ENCODE assay signal across 19 mouse cellular contexts in genomic region chr17:48324258-48324657, GRCm38 (mm10). TPM values are rescaled to one million over a fixed set of nuclear protein-coding genes. Genes with fewer than 3 reads are reported as not detected.
DNase-seq lines count a peak whose midpoint lies in the region; ATAC-seq and TF ChIP-seq lines count a peak whose summit lies in the region.
"Had no signal": no experiment of that assay in that cellular context is flagged by ENCODE, and none has a peak within 500 bp of the region (broad histone marks: within the 10 kb centered on the region; RNA-seq: fewer than 3 reads in every experiment).

No protein-coding gene starts in this region.

- peak; percentile 55; the same call in 1 of the 2 replicates for ATAC-seq in liver, embryonic 15.5 days (ENCODE audit: insufficient read depth)
- ATAC-seq in megakaryocyte, adult 5-6 weeks (ENCODE audit: poor library complexity, severe bottlenecking) = peak; percentile 86
- ATAC-seq: forebrain, embryonic 16.5 days had no signal

- TF ChIP-seq POLR2A in bone marrow, adult 2 months (IDR thresholded peaks at IDR 0.05; ENCODE audit: borderline replicate concordance, control insufficient read depth, low read depth, low read length) = no peak

- H3K4me3 ChIP-seq in bone marrow, adult 2 months (replicated peaks; ENCODE audit: control insufficient read depth, low read depth, low read length) = no peak overlapping the region
- H3K4me3 ChIP-seq in liver, embryonic 15.5 days (replicated peaks) = no peak overlapping the region
- H3K4me3 ChIP-seq: embryonic facial prominence, embryonic 10.5 days; heart, embryonic 12.5 days had no signal

- no peaks in the 10 kb centered on the region for H3K36me3 ChIP-seq in liver, embryonic 15.5 days (replicated peaks)
- H3K36me3 ChIP-seq: embryonic facial prominence, embryonic 10.5 days; heart, embryonic 12.5 days had no signal

- H3K4me1 ChIP-seq in bone marrow, adult 2 months (ENCODE audit: control insufficient read depth, insufficient read depth, low read length) = peaks cover 7% of the 10 kb centered on the region; the same call in 1 of the 2 replicates
- peaks cover 33% of the 10 kb centered on the region for H3K4me1 ChIP-seq in liver, embryonic 15.5 days (replicated peaks)
- H3K4me1 ChIP-seq: heart, embryonic 12.5 days had no signal

- H3K9me3 ChIP-seq in liver, embryonic 15.5 days (replicated peaks) = no peaks in the 10 kb centered on the region
- H3K9me3 ChIP-seq: embryonic facial prominence, embryonic 10.5 days; heart, embryonic 12.5 days had no signal

- DNase-seq in c-Kit-positive CD71-negative TER-119-negative erythroid progenitor cells, embryonic 14.5 days (ENCODE audit: low read depth) = peak; percentile 31
- no peak for DNase-seq in adrenal gland, adult 18-20 months (ENCODE audit: low spot score in 2 of 2)
- no peak for DNase-seq in MN1 (ENCODE audit: low spot score)
- no peak for DNase-seq in thymus, postnatal 36 days
- DNase-seq: adrenal gland, postnatal 36 days; cerebellum, adult 11 months; cerebellum, postnatal 25 days; gastrocnemius, postnatal 10 days; heart, postnatal 36 days had no signal

- TF ChIP-seq CTCF in bone marrow, adult 2 months (IDR thresholded peaks at IDR 0.05; ENCODE audit: control insufficient read depth, insufficient read depth, low read length) = no peak

- WGBS in bone marrow, adult 2 months = 18% methylated on average over 5 of the region's 5 CpGs
- WGBS in liver, embryonic 15.5 days (ENCODE audit: insufficient replicate concordance) = 39% methylated on average over 5 of the region's 5 CpGs

- H3K27me3 ChIP-seq in liver, embryonic 15.5 days = no peaks in the 10 kb centered on the region
- H3K27me3 ChIP-seq: heart, embryonic 12.5 days had no signal

- no peak overlapping the region for H3K4me2 ChIP-seq in liver, embryonic 15.5 days
- H3K4me2 ChIP-seq: heart, embryonic 12.5 days; midbrain, embryonic 11.5 days had no signal

- peak overlapping the region; percentile 84 for H3K27ac ChIP-seq in bone marrow, adult 2 months (ENCODE audit: control insufficient read depth, insufficient read depth, low read depth, low read length, poor library complexity)
- H3K27ac ChIP-seq in liver, embryonic 15.5 days (replicated peaks) = peak overlapping the region; percentile 33
- H3K27ac ChIP-seq: embryonic facial prominence, embryonic 10.5 days; stomach, postnatal 0 days had no signal

- H3K9ac ChIP-seq in liver, embryonic 15.5 days = no peak overlapping the region
- H3K9ac ChIP-seq: heart, embryonic 12.5 days had no signal

RNA-seq across cellular contexts. Expression of gene B430306N03Rik, which starts 8.3 kb away (rescaled TPM):
- polyA plus RNA-seq in bone marrow, adult 2 months (2011; ENCODE audit: insufficient read depth, insufficient read length, low replicate concordance, missing spikeins) = 14.0 and 32.4 TPM in 2 replicates
- polyA plus RNA-seq in liver, embryonic 15.5 days (2015; fragmentation: Nextera tagmentation; extraction: Ambion mirVana) = 3.9 and 4.3 TPM in 2 replicates
- total RNA-seq in megakaryocyte, adult 5-6 weeks (2015) = 68.9 and 78.4 TPM in 2 replicates
- total RNA-seq in megakaryocyte, adult 5-6 weeks (2017) = 34.0 and 39.6 TPM in 2 replicates
- under 1 TPM; 0.13 to 0.42 TPM for total RNA-seq in adrenal gland, adult 18-20 months (2021)
- polyA plus RNA-seq: embryonic facial prominence, embryonic 10.5 days; forebrain, embryonic 16.5 days had no signal

RNA-seq across cellular contexts. Expression of gene Trem2, which starts 21.9 kb away (rescaled TPM):
- 4.0 and 6.2 TPM in 2 replicates for polyA plus RNA-seq in bone marrow, adult 2 months (2011; ENCODE audit: insufficient read depth, insufficient read length, low replicate concordance, missing spikeins)
- polyA plus RNA-seq in liver, embryonic 15.5 days (2015; fragmentation: Nextera tagmentation; extraction: Ambion mirVana) = 3.6 and 4.1 TPM in 2 replicates
- total RNA-seq in megakaryocyte, adult 5-6 weeks (2015) = 50.6 and 58.3 TPM in 2 replicates
- 85.8 and 90.5 TPM in 2 replicates for total RNA-seq in megakaryocyte, adult 5-6 weeks (2017)
- 10 to 100 TPM in 1 of 2 experiments, 1 to 10 TPM in 1; 5.1 to 15.2 TPM for total RNA-seq in adrenal gland, adult 18-20 months (2021)
- polyA plus RNA-seq: small intestine, adult 2 months had no signal

RNA-seq across cellular contexts. Expression of gene Treml2, which starts 25.0 kb away (rescaled TPM):
- polyA plus RNA-seq in bone marrow, adult 2 months (2011; ENCODE audit: insufficient read depth, insufficient read length, low replicate concordance, missing spikeins) = 56.4 and 152 TPM in 2 replicates
- 3.7 and 3.8 TPM in 2 replicates for polyA plus RNA-seq in liver, embryonic 15.5 days (2015; fragmentation: Nextera tagmentation; extraction: Ambion mirVana)
- total RNA-seq in megakaryocyte, adult 5-6 weeks (2015) = 48.1 and 51.7 TPM in 2 replicates
- total RNA-seq in megakaryocyte, adult 5-6 weeks (2017) = 45.3 and 52.1 TPM in 2 replicates
- under 1 TPM; 0.46 to 0.48 TPM for total RNA-seq in adrenal gland, adult 18-20 months (2021)
- polyA plus RNA-seq: forebrain, embryonic 16.5 days; kidney, embryonic 14.5 days had no signal

RNA-seq across cellular contexts. Expression of gene Treml1, which starts 35.5 kb away (rescaled TPM):
- 58.8 and 115 TPM in 2 replicates for polyA plus RNA-seq in bone marrow, adult 2 months (2011; ENCODE audit: insufficient read depth, insufficient read length, low replicate concordance, missing spikeins)
- 15.8 and 18.3 TPM in 2 replicates for polyA plus RNA-seq in liver, embryonic 15.5 days (2015; fragmentation: Nextera tagmentation; extraction: Ambion mirVana)
- 0.29 and 0.39 TPM in 2 replicates for total RNA-seq in megakaryocyte, adult 5-6 weeks (2015)
- 0.40 TPM in 1 of 2 replicates, not detected in the other for total RNA-seq in megakaryocyte, adult 5-6 weeks (2017)
- total RNA-seq in adrenal gland, adult 18-20 months (2021) = under 1 TPM in 1 of 2 experiments, not detected in 1; 0.42 TPM
- total RNA-seq: gastrocnemius, postnatal 10 days had no signal
- polyA plus RNA-seq: small intestine, adult 2 months; stomach, postnatal 0 days had no signal

Comparison
In these comparisons a context has a peak if more than half of its experiments do, and no peak if none do; other contexts are left out.
1. RNA of gene B430306N03Rik, which starts 8.3 kb away (total RNA-seq): 34.0 to 78.4 TPM in megakaryocyte, adult 5-6 weeks; 0.13 to 0.42 TPM in adrenal gland, adult 18-20 months; every median in the first group is over 10 times any median in the second.
2. RNA of gene Treml2, which starts 25.0 kb away (total RNA-seq): 45.3 to 52.1 TPM in megakaryocyte, adult 5-6 weeks; 0.46 to 0.48 TPM in adrenal gland, adult 18-20 months; every median in the first group is over 10 times any median in the second.